Mouse (Mus musculus): ENCODE measurements at regions not wholly inside any gene's neighbourhood (a gene's known extent, or its start where the extent isn't known, plus 50 kb on each side); places are given as distances from the start of the nearest gene placed in this dataset.

GRCm38 (mm10) chr2:93135324-93135723 lies 52.0 kb upstream of the Trp53i11 start:
- TF ChIP-seq CTCF (IDR thresholded peaks at IDR 0.05; ENCODE audit: borderline replicate concordance, control insufficient read depth, extremely low read depth, insufficient read depth, low read length, poor library complexity) (no peak), POLR2A (IDR thresholded peaks at IDR 0.05; ENCODE audit: control insufficient read depth, extremely low read depth, insufficient read depth, low read length, poor library complexity) (no peak)

Data from thymus, adult 2 months (tissue).